8 mouse cellular contexts compared by ENCODE assay signal in the genomic region with DNA sequence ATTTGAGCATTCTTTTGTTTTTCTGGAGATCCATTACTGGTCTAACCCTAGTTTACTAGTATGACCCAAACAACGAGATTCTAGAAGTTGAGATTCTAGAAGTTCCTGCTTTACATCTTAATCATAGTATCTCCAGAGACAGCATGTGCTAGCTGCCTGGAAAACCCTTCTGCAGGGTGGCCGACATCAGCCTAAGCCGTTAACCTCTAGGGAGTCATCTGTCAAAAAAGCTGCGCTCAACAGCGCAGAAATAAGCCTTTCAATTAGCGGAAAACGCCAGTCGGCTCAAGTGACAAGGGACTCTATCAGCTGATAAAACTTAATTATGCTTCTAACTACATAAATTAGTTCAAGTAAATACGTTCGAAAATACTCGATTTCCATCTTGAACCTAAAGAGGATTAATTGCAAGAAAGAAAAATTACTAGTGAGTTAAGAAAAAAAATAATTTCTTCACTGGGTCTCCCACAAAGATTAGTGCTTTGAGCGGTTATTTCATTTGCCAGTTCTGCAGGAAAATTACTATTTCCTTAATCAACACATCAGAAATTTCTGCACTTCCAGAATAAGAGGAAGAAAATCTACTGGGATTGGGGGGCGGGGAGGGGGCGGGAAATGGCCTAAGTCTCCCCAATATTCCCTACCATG. TPM values are rescaled to one million over a fixed set of nuclear protein-coding genes. Genes with fewer than 3 reads are reported as not detected.
A peak's percentile ranks its signal among the peaks of the same experiment; 100 is the strongest.
DNase-seq lines count a peak whose midpoint lies in the region; ATAC-seq and TF ChIP-seq lines count a peak whose summit lies in the region.

No protein-coding gene starts in this region.

- no peak for TF ChIP-seq CTCF in lung, embryonic 14.5 days (IDR thresholded peaks at IDR 0.05; ENCODE audit: low read depth)
- no peak for TF ChIP-seq CTCF in cortical plate, adult 2 months (IDR thresholded peaks at IDR 0.05; ENCODE audit: extremely low read depth, insufficient read depth, low read length)

- H3K4me1 ChIP-seq in lung, embryonic 14.5 days (ENCODE audit: insufficient read depth), result peaks cover 19% of the 10 kb centered on the region
- peaks cover 6% of the 10 kb centered on the region for H3K4me1 ChIP-seq in cortical plate, adult 2 months (ENCODE audit: control insufficient read depth, insufficient read depth, low read length)
- H3K4me1 ChIP-seq in heart, embryonic 14.5 days (ENCODE audit: control insufficient read depth in 2 of 2, insufficient read depth in 2 of 2, low read length in 2 of 2), result peaks cover 17 to 38% of the 10 kb centered on the region in 2 experiments
- peaks cover 41% of the 10 kb centered on the region for H3K4me1 ChIP-seq in limb, embryonic 12.5 days (replicated peaks)

- no peaks in the 10 kb centered on the region for H3K9me3 ChIP-seq in lung, embryonic 14.5 days (ENCODE audit: low read depth, low read length)
- no peaks in the 10 kb centered on the region for H3K9me3 ChIP-seq in heart, embryonic 14.5 days (ENCODE audit: control insufficient read depth, low read length)
- H3K9me3 ChIP-seq in limb, embryonic 12.5 days, result no peaks in the 10 kb centered on the region

- no peak for TF ChIP-seq POLR2A in cortical plate, adult 2 months (IDR thresholded peaks at IDR 0.05; ENCODE audit: extremely low read depth, insufficient read depth, low read length)

- intact Hi-C loops in left cerebral cortex, postnatal 14 days (cut with DNase I), result no loop called here

- H3K27ac ChIP-seq in lung, embryonic 14.5 days (ENCODE audit: low read depth), result peak overlapping the region; percentile 97
- peak overlapping the region; percentile 87; the same call in 1 of the 2 replicates for H3K27ac ChIP-seq in cortical plate, adult 2 months (ENCODE audit: insufficient read depth, low read length)
- H3K27ac ChIP-seq in heart, embryonic 14.5 days (replicated peaks in 1 of 2; ENCODE audit: control insufficient read depth in 1 of 2, insufficient read depth in 1 of 2, low read depth in 2 of 2, low read length in 2 of 2), result peak overlapping the region; percentile 95 to 99
- H3K27ac ChIP-seq in limb, embryonic 12.5 days, result peak overlapping the region; percentile 96

- peak overlapping the region; percentile 49 for H3K9ac ChIP-seq in lung, embryonic 14.5 days
- peak overlapping the region; percentile 71 for H3K9ac ChIP-seq in heart, embryonic 14.5 days (ENCODE audit: low read length)
- H3K9ac ChIP-seq in limb, embryonic 12.5 days (replicated peaks), result peak overlapping the region; percentile 42; the same call in 1 of the 2 replicates

- under 1% methylated on average over 14 of the region's 14 CpGs for WGBS in lung, embryonic 14.5 days
- under 1% methylated on average over 14 of the region's 14 CpGs for WGBS in heart, embryonic 14.5 days
- 1% methylated on average over 14 of the region's 14 CpGs for WGBS in limb, embryonic 12.5 days

- H3K36me3 ChIP-seq in lung, embryonic 14.5 days (ENCODE audit: insufficient read depth), result no peaks in the 10 kb centered on the region
- H3K36me3 ChIP-seq in heart, embryonic 14.5 days (ENCODE audit: control insufficient read depth, insufficient read depth, low read length), result no peaks in the 10 kb centered on the region
- H3K36me3 ChIP-seq in limb, embryonic 12.5 days, result no peaks in the 10 kb centered on the region

- ATAC-seq in lung, embryonic 14.5 days (ENCODE audit: insufficient read depth), result no peak
- no peak for ATAC-seq in heart, embryonic 14.5 days (ENCODE audit: insufficient number of reproducible peaks, insufficient read depth, low FRiP score, low read depth)
- no peak for ATAC-seq in limb, embryonic 12.5 days (ENCODE audit: insufficient number of reproducible peaks, insufficient read depth, low FRiP score, low TSS enrichment, low read depth)

- peak overlapping the region; percentile 74 for H3K4me2 ChIP-seq in lung, embryonic 14.5 days
- H3K4me2 ChIP-seq in heart, embryonic 14.5 days (ENCODE audit: low read length), result peak overlapping the region; percentile 68
- peak overlapping the region; percentile 51 for H3K4me2 ChIP-seq in limb, embryonic 12.5 days

- peak overlapping the region; percentile 30 for H3K4me3 ChIP-seq in lung, embryonic 14.5 days (ENCODE audit: low read depth, low read length)
- peak overlapping the region; percentile 16; the same call in 1 of the 2 replicates for H3K4me3 ChIP-seq in cortical plate, adult 2 months (ENCODE audit: insufficient read depth, low read length)
- peak overlapping the region; percentile 31 to 33 for H3K4me3 ChIP-seq in heart, embryonic 14.5 days (ENCODE audit: control insufficient read depth in 1 of 2, insufficient read depth in 1 of 2, low read depth in 1 of 2, low read length in 2 of 2)
- H3K4me3 ChIP-seq in limb, embryonic 12.5 days (replicated peaks), result peak overlapping the region; percentile 29

- peak; percentile 75 for DNase-seq in lung, embryonic 14.5 days
- DNase-seq in lung, postnatal 25 days (ENCODE audit: low spot score), result no peak
- DNase-seq in naive thymus-derived CD4-positive, alpha-beta T cell, adult 2 months (ENCODE audit: low read depth), result peak; percentile 65
- no peak for DNase-seq in left cerebral cortex, postnatal 14 days (ENCODE audit: low spot score in 2 of 2)
- DNase-seq in layer of hippocampus, adult 8-10 months (ENCODE audit: low spot score in 2 of 2), result no peak

- no peaks in the 10 kb centered on the region for H3K27me3 ChIP-seq in lung, embryonic 14.5 days (ENCODE audit: insufficient read depth, low read length)
- no peaks in the 10 kb centered on the region for H3K27me3 ChIP-seq in heart, embryonic 14.5 days (ENCODE audit: control insufficient read depth, insufficient read depth, low read length)
- no peaks in the 10 kb centered on the region for H3K27me3 ChIP-seq in limb, embryonic 12.5 days

RNA-seq across cellular contexts. Expression of a gene that starts 53.0 kb away (rescaled TPM):
- polyA plus RNA-seq in lung, embryonic 14.5 days (2014; fragmentation: Nextera tagmentation; extraction: Ambion mirVana), result 58.7 and 62.1 TPM in 2 replicates
- polyA plus RNA-seq in cortical plate, adult 2 months (2012; rRNA removed), result 31.6 and 33.5 TPM in 2 replicates
- 46.9 and 53.0 TPM in 2 replicates for polyA plus RNA-seq in heart, embryonic 14.5 days (2014; fragmentation: Nextera tagmentation; extraction: Ambion mirVana)
- polyA plus RNA-seq in limb, embryonic 12.5 days (2016; fragmentation: Nextera tagmentation; extraction: Ambion mirVana), result 66.8 and 70.3 TPM in 2 replicates
- total RNA-seq in left cerebral cortex, postnatal 14 days (2021), result 10 to 100 TPM; 39.0 to 43.9 TPM
- total RNA-seq in layer of hippocampus, adult 8-10 months (2022), result 10 to 100 TPM; 42.5 to 70.6 (median 55.4) TPM

Comparison
In these comparisons a context has a peak if more than half of its experiments do, and no peak if none do; other contexts are left out.
1. DNase-seq: peak in lung, embryonic 14.5 days (single experiment) and naive thymus-derived CD4-positive, alpha-beta T cell, adult 2 months (single experiment); none in lung, postnatal 25 days (single experiment), left cerebral cortex, postnatal 14 days (0 of 2) and layer of hippocampus, adult 8-10 months (0 of 2).
2. Peak in every context shown above with its lines, with median percentiles within 50 percentile points of each other: H3K27ac ChIP-seq, H3K4me2 ChIP-seq, H3K4me3 ChIP-seq and H3K9ac ChIP-seq.